Mouse (Mus musculus) C2C12 (cell line): Measurements from ENCODE around the gene Ep400. TPM values are rescaled to one million over a fixed set of nuclear protein-coding genes. Genes with fewer than 3 reads are reported as not detected.

Experiments used
- H3K27me3 ChIP-seq: one replicate; pipeline ENCODE4 v1.6.1; 2011; ENCODE audit not compliant: control insufficient read depth, insufficient read depth, insufficient read length
- H3K36me3 ChIP-seq: one replicate; pipeline ENCODE4 v1.6.1; 2011; ENCODE audit not compliant: control insufficient read depth, insufficient read depth
- H3K4me3 ChIP-seq: one replicate; pipeline ENCODE4 v1.5.1; 2011; ENCODE audit warnings: mild to moderate bottlenecking, control low read depth; ENCODE audit not compliant: poor library complexity, insufficient read depth, severe bottlenecking
- H3K79me2 ChIP-seq: one replicate; pipeline ENCODE4 v1.6.1; 2011; ENCODE audit not compliant: control insufficient read depth, insufficient read depth
- H3K79me3 ChIP-seq: one replicate; pipeline ENCODE4 v1.6.1; 2011; ENCODE audit warnings: low read depth, control low read depth
- H3ac ChIP-seq: one replicate; pipeline ENCODE3; 2011; ENCODE audit warnings: low read depth; ENCODE audit not compliant: control insufficient read depth, insufficient read length
- CEBPB ChIP-seq: IDR thresholded peaks from one replicate; pipeline ENCODE4 v1.6.1; 2011; ENCODE audit warnings: low read depth, mild to moderate bottlenecking, control low read depth, moderate library complexity
- CTCF ChIP-seq: IDR thresholded peaks from one replicate; pipeline ENCODE4 v1.5.1; 2011; ENCODE audit not compliant: control insufficient read depth, insufficient read depth, insufficient read length
- FOSL1 ChIP-seq: IDR thresholded peaks from one replicate; pipeline ENCODE4 v1.8.0; 2011; ENCODE audit warnings: mild to moderate bottlenecking, low read length; ENCODE audit not compliant: poor library complexity, insufficient read depth, severe bottlenecking
- MAX ChIP-seq: IDR thresholded peaks from one replicate; pipeline ENCODE4 v1.6.1; 2011; ENCODE audit warnings: mild to moderate bottlenecking, control low read depth
- MYOD1 ChIP-seq: IDR thresholded peaks from one replicate; pipeline ENCODE4 v1.6.1; 2011; ENCODE audit warnings: low read depth; ENCODE audit not compliant: control insufficient read depth, insufficient read length
- microRNA-seq: library from miRNA; unstranded; fragments of <30 nt; microRNA quantifications from one replicate; pipeline ENCODE4, GENCODE M21; 2019; ENCODE audit warnings: borderline microRNAs expressed
- polyA plus RNA-seq: library from polyadenylated mRNA; unstranded; fragments of >200 nt; fragmentation: generic; extraction: Trizol; gene quantifications from one replicate; pipeline ENCODE4 v1.2.1, GENCODE M21; 2012; ENCODE audit warnings: missing spikeins

Gene Ep400
- polyA plus RNA-seq, 1 experiment, result 23.6 TPM

- peaks cover 23% of the 10 kb centered on the region for H3K27me3 ChIP-seq
- TF ChIP-seq MAX (no peak), MYOD1 (no peak)
- H3K4me3 ChIP-seq, result no peak overlapping the region
- no peaks in the 10 kb centered on the region for H3K36me3 ChIP-seq
- H3K79me3 ChIP-seq, result no peaks in the 10 kb centered on the region
- no peak overlapping the region for H3ac ChIP-seq
- no peaks in the 10 kb centered on the region for H3K79me2 ChIP-seq
These were observed 146.2 kb downstream of the Ep400 start for GRCm38 (mm10) chr5:110624319-110624718.

GRCm38 (mm10) chr5:110619226-110619625 is 151.3 kb downstream of the Ep400 start:
- H3K4me3 ChIP-seq, result no peak overlapping the region

More at GRCm38 (mm10) chr5:110619226-110619625, 151.3 kb downstream of the Ep400 start:
- no peaks in the 10 kb centered on the region for H3K36me3 ChIP-seq
- H3K79me3 ChIP-seq, result no peaks in the 10 kb centered on the region
- no peak for TF ChIP-seq CEBPB
- TF ChIP-seq FOSL1, result no peak
- no peak for TF ChIP-seq CTCF
- no peak for TF ChIP-seq MYOD1
- H3ac ChIP-seq, result no peak overlapping the region
- no peaks in the 10 kb centered on the region for H3K79me2 ChIP-seq
- peaks cover 21% of the 10 kb centered on the region for H3K27me3 ChIP-seq

Small RNA genes lying within 50 kb of the gene (microRNA-seq; reads per million reads assigned to microRNA genes)
- gene Mir7026, result 1.00 reads per million, percentile 22 among the genes with 10 or more reads in this experiment

Other genes with a start within 250 kb of the Ep400 start
- gene Galnt9, start 226.4 kb downstream of the Ep400 start, polyA plus RNA-seq, result 0.02 TPM
- gene Noc4l, start 117.3 kb downstream of the Ep400 start, polyA plus RNA-seq, result 51.7 TPM
- 14.8 TPM for gene Ddx51, start 117.3 kb downstream of the Ep400 start, polyA plus RNA-seq
- 62.3 TPM for gene Pus1, start 9.9 kb upstream of the Ep400 start, polyA plus RNA-seq
- gene Ulk1, start 39.4 kb upstream of the Ep400 start, polyA plus RNA-seq, result 13.6 TPM
- 12.2 TPM for gene Hscb, start 69.1 kb upstream of the Ep400 start, polyA plus RNA-seq
- 8.2 TPM for gene Chek2, start 69.3 kb upstream of the Ep400 start, polyA plus RNA-seq
- gene Ttc28, start 109.1 kb upstream of the Ep400 start, polyA plus RNA-seq, result 3.4 TPM